Mouse (Mus musculus) myocyte (in vitro differentiated cells): Measurements from ENCODE around the gene Ints3.

Source experiments
- POLR2A ChIP-seq: IDR thresholded peaks from one replicate; pipeline ENCODE4 v1.6.1; 2011; ENCODE audit warnings: low read depth, mild to moderate bottlenecking, control low read depth, moderate library complexity; ENCODE audit not compliant: insufficient read length
- TCF3 ChIP-seq: IDR thresholded peaks from one replicate; pipeline ENCODE4 v1.6.1; 2011; ENCODE audit warnings: low read depth, control low read depth; ENCODE audit not compliant: insufficient read length
- USF1 ChIP-seq: IDR thresholded peaks from one replicate; pipeline ENCODE4 v1.6.1; 2011; ENCODE audit warnings: low read depth, mild to moderate bottlenecking, control low read depth, moderate library complexity

DNA sequence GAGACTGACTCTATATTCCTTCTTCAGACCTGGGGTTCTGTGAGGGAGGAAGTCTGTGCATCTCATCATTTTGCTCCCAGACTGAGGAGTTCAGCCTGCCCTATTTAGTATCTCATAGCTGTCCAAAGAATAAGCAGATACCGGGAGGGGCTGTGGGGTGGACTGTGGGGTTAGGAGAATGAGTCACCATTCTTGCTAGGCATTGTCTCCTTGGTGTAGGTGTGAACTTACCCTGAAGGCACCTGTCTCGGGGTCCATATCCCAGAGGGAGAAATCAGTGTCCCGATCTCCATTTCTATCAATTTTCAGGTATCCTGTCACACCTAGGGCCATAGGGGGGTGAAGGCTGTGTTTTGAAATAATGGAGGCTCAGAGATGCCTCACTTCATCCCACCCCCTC lies 28.5 kb upstream of the Ints3 start:
- TF ChIP-seq USF1 = no peak
- TF ChIP-seq POLR2A = no peak
- TF ChIP-seq TCF3 = no peak
